Mouse (Mus musculus) activated CD4-positive, CD25-positive, alpha-beta regulatory T cell, adult 4 months (primary cell): ENCODE data around the gene Gm4553. TPM values are rescaled to one million over a fixed set of nuclear protein-coding genes. Genes with fewer than 3 reads are reported as not detected.
"Not testable (repeated sequence)": the region's sequence is repeated elsewhere in the genome, so short reads cannot be mapped to it uniquely, and the experiment has no call there.

Experiments
- ATAC-seq: one replicate; pipeline ENCODE4 v1.8.0; 2017
- polyA plus RNA-seq, 2 experiments: library from polyadenylated mRNA; unstranded; fragments of 100-300 nt; shearing (Covaris generic); gene quantifications; one replicate each; pipeline ENCODE4 v1.2.1; 2017

Gm4553 gene
- polyA plus RNA-seq, result not detected

GRCm38 (mm10) chr7:142165639-142166038 is at the start of gene Gm4553:
Gene Gm4553, minus strand, starts transcription at chr7:142165739.
- not testable (repeated sequence) for ATAC-seq

GRCm38 (mm10) chr7:142212136-142212535 is 46.6 kb upstream of the Gm4553 start:
- not testable (repeated sequence) for ATAC-seq

- no peak for ATAC-seq
Measured at GRCm38 (mm10) chr7:142211559-142211958, 46.0 kb upstream of the Gm4553 start, which contains the start of gene Gm7579. Gene Gm7579, plus strand, starts transcription at chr7:142211859.

GRCm38 (mm10) chr7:142206891-142207290 is 41.4 kb upstream of the Gm4553 start:
- not testable (repeated sequence) for ATAC-seq

GRCm38 (mm10) chr7:142205488-142205887 is 39.9 kb upstream of the Gm4553 start:
- ATAC-seq, result no peak

GRCm38 (mm10) chr7:142201064-142201463 is 35.5 kb upstream of the Gm4553 start, which contains the start of gene Krtap5-3:
Gene Krtap5-3, plus strand, starts transcription at chr7:142201364.
- no peak for ATAC-seq

GRCm38 (mm10) chr7:142198748-142199147 is 33.2 kb upstream of the Gm4553 start:
- ATAC-seq, result no peak

- no peak for ATAC-seq
Measured at GRCm38 (mm10) chr7:142190289-142190688, 24.8 kb upstream of the Gm4553 start, which contains the start of gene Gm10153. Gene Gm10153, minus strand, starts transcription at chr7:142190389.

GRCm38 (mm10) chr7:142188156-142188555 is 22.6 kb upstream of the Gm4553 start:
- no peak for ATAC-seq

GRCm38 (mm10) chr7:142181021-142181420 is 15.5 kb upstream of the Gm4553 start:
- ATAC-seq, result no peak

GRCm38 (mm10) chr7:142178685-142179084 is 13.1 kb upstream of the Gm4553 start:
- ATAC-seq, result no peak

GRCm38 (mm10) chr7:142175905-142176304 is 10.4 kb upstream of the Gm4553 start, which contains the start of gene Krtap5-2:
Gene Krtap5-2, minus strand, starts transcription at chr7:142176005.
- ATAC-seq, result not testable (repeated sequence)

- ATAC-seq, result no peak
Measured at GRCm38 (mm10) chr7:142169836-142170235, 4.3 kb upstream of the Gm4553 start.

- no peak for ATAC-seq
Measured at GRCm38 (mm10) chr7:142159366-142159765, 6.2 kb downstream of the Gm4553 start.

GRCm38 (mm10) chr7:142157013-142157412 is 8.5 kb downstream of the Gm4553 start, which contains the start of gene Gm29735:
Gene Gm29735, minus strand, starts transcription at chr7:142157113.
- not testable (repeated sequence) for ATAC-seq

- no peak for ATAC-seq
Measured at GRCm38 (mm10) chr7:142155308-142155707, 10.2 kb downstream of the Gm4553 start.

- no peak for ATAC-seq
Measured at GRCm38 (mm10) chr7:142152191-142152590, 13.3 kb downstream of the Gm4553 start.

- ATAC-seq, result no peak
Measured at GRCm38 (mm10) chr7:142148633-142149032, 16.9 kb downstream of the Gm4553 start.

GRCm38 (mm10) chr7:142146033-142146432 is 19.5 kb downstream of the Gm4553 start:
- ATAC-seq, result no peak

GRCm38 (mm10) chr7:142145413-142145940 is 20.1 kb downstream of the Gm4553 start:
- ATAC-seq, result no peak

- no peak for ATAC-seq
Measured at GRCm38 (mm10) chr7:142144507-142144906, 21.0 kb downstream of the Gm4553 start, which contains the start of gene Gm45337. Gene Gm45337, minus strand, starts transcription at chr7:142144607.

GRCm38 (mm10) chr7:142143506-142144010 is 22.0 kb downstream of the Gm4553 start:
- not testable (repeated sequence) for ATAC-seq

GRCm38 (mm10) chr7:142140696-142141095 is 24.8 kb downstream of the Gm4553 start:
- no peak for ATAC-seq

GRCm38 (mm10) chr7:142135934-142136333 is 29.6 kb downstream of the Gm4553 start, which contains the start of gene Gm39115:
Gene Gm39115, minus strand, starts transcription at chr7:142136034.
- not testable (repeated sequence) for ATAC-seq
